Mouse (Mus musculus) neural tube, embryonic 12.5 days (tissue): ENCODE data around the gene Foxp1. TPM values are rescaled to one million over a fixed set of nuclear protein-coding genes. Genes with fewer than 3 reads are reported as not detected.

Experiments used
- ATAC-seq: fragments of 200-750 bp; cut with Nextera tagmentation; 2 replicates; pipeline ENCODE4 v1.8.0; 2017; ENCODE audit warnings: low read depth, mild to moderate bottlenecking, moderate TSS enrichment, moderate library complexity; ENCODE audit not compliant: low FRiP score
- H3K27ac ChIP-seq: fragments of 300-500 bp; sonication (generic); 2 replicates; pipeline ENCODE4 v1.5.1; 2016
- H3K27me3 ChIP-seq: fragments of 300-500 bp; sonication (generic); replicated peaks from 2 replicates; pipeline ENCODE4 v1.6.1; 2016; ENCODE audit warnings: mild to moderate bottlenecking
- H3K36me3 ChIP-seq: fragments of 300-500 bp; sonication (generic); 2 replicates; pipeline ENCODE4 v1.6.1; 2016; ENCODE audit warnings: mild to moderate bottlenecking
- H3K4me1 ChIP-seq: fragments of 300-500 bp; sonication (generic); 2 replicates; pipeline ENCODE4 v1.6.1; 2016
- H3K4me2 ChIP-seq: fragments of 300-500 bp; sonication (generic); replicated peaks from 2 replicates; pipeline ENCODE4 v1.6.1; 2016; ENCODE audit warnings: mild to moderate bottlenecking
- H3K4me3 ChIP-seq: fragments of 300-500 bp; sonication (generic); 2 replicates; pipeline ENCODE4 v1.5.1; 2016
- H3K9ac ChIP-seq: fragments of 300-500 bp; sonication (generic); 2 replicates; pipeline ENCODE4 v1.6.1; 2016; ENCODE audit warnings: mild to moderate bottlenecking
- H3K9me3 ChIP-seq: fragments of 300-500 bp; sonication (generic); 2 replicates; pipeline ENCODE4 v1.6.1; 2016; ENCODE audit warnings: mild to moderate bottlenecking
- WGBS: fragments of 180-500 bp; shearing (Covaris S2); methylation state at CpG from one replicate; pipeline ENCODE4 v1.1.7; 2016; 5-methylcytosine and 5-hydroxymethylcytosine counted together
- polyA plus RNA-seq: library from polyadenylated mRNA; unstranded; fragments of >200 nt; fragmentation: Nextera tagmentation; extraction: Ambion mirVana; gene quantifications from 2 replicates; pipeline ENCODE4 v1.2.1, GENCODE M21; 2016

Foxp1 gene
- polyA plus RNA-seq, 1 experiment from 2014 or later, result 91.8 TPM

- no peak for ATAC-seq
- no peak overlapping the region for H3K4me2 ChIP-seq
- no peaks in the 10 kb centered on the region; the same call in 1 of the 2 replicates for H3K27me3 ChIP-seq
- no peaks in the 10 kb centered on the region for H3K36me3 ChIP-seq
- WGBS, result 66% methylated on average over 7 of the region's 7 CpGs
- H3K4me3 ChIP-seq, result no peak overlapping the region
- peaks cover 8% of the 10 kb centered on the region for H3K4me1 ChIP-seq
- H3K27ac ChIP-seq, result no peak overlapping the region
- no peaks in the 10 kb centered on the region for H3K9me3 ChIP-seq
- no peak overlapping the region for H3K9ac ChIP-seq
Measured at GRCm38 (mm10) chr6:99217155-99217554, 305.4 kb downstream of the Foxp1 start.

- no peak for ATAC-seq
- Histone ChIP-seq H3K36me3 (no peaks in the 10 kb centered on the region), H3K9ac (no peak overlapping the region), H3K27me3 (no peaks in the 10 kb centered on the region), H3K9me3 (no peaks in the 10 kb centered on the region), H3K4me1 (peaks cover 10% of the 10 kb centered on the region), H3K27ac (no peak overlapping the region), H3K4me3 (no peak overlapping the region), H3K4me2 (no peak overlapping the region)
- WGBS, result 91% methylated on average over 4 of the region's 4 CpGs
Measured at GRCm38 (mm10) chr6:99212461-99212860, 310.1 kb downstream of the Foxp1 start.

DNA sequence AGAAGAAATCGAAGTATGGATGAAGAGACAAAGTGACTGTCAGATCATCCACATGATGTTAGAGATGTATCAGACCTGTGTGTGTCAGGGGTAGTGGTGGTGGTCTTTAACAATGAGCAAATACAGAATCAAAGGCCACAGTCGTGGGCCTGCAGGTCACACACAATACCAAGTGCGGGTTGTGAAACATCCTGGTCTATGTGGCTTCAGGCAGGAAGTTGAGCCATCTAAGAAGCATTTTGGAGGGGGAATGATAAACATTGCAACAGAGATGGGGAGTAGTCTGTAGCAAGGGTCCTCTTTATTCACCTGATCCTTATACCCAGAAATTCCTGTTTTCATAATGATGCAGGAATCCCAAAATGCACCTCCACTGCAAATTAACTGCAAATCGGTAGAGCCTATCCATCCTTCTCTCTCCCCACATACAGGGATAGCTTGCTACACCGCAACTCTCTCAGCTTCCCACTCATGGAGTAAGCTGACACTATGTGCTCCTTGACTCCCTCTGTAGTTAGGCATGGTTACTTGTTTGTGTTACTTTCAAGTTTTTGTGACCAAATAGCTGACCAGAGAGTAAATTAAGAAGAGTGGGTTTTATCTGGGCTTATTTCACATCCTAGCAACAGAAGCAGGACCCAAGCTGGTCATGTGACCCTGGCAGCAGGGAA, 310.7 kb downstream of the Foxp1 start:
- H3K4me2 ChIP-seq, result no peak overlapping the region
- H3K27ac ChIP-seq, result no peak overlapping the region
- H3K36me3 ChIP-seq, result no peaks in the 10 kb centered on the region
- WGBS, result 89% methylated on average over 5 of the region's 5 CpGs
- H3K4me3 ChIP-seq, result no peak overlapping the region
- H3K9ac ChIP-seq, result no peak overlapping the region
- ATAC-seq, result no peak
- H3K4me1 ChIP-seq, result peaks cover 9% of the 10 kb centered on the region
- H3K9me3 ChIP-seq, result no peaks in the 10 kb centered on the region
- H3K27me3 ChIP-seq, result no peaks in the 10 kb centered on the region

DNA sequence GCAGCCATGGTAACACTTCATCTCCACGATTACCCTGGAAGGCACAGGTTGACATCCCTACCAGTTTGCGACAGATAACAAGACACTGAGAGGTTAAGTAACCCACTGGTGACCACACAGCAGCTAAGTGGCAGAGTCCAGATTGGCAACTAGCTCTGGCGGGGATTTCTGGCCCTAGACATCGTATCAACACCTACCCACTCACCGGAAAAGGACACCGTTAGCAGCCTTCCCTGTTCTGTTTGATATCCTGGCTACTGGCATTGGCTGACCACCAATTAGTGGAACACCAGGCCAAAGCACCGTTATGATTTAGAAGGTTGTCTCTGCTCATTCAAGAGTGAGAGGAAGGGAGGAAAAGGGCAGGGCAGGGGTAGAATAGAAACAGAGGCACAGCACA, 312.4 kb downstream of the Foxp1 start:
- no peaks in the 10 kb centered on the region for H3K27me3 ChIP-seq
- no peak overlapping the region for H3K9ac ChIP-seq
- H3K9me3 ChIP-seq, result no peaks in the 10 kb centered on the region
- H3K4me2 ChIP-seq, result no peak overlapping the region
- H3K36me3 ChIP-seq, result no peaks in the 10 kb centered on the region
- no peak overlapping the region for H3K4me3 ChIP-seq
- no peak for ATAC-seq
- peaks cover 24% of the 10 kb centered on the region for H3K4me1 ChIP-seq
- 82% methylated on average over 7 of the region's 7 CpGs for WGBS
- no peak overlapping the region for H3K27ac ChIP-seq

- no peak for ATAC-seq
- WGBS, result 26% methylated on average over 6 of the region's 6 CpGs
- Histone ChIP-seq H3K9me3 (no peaks in the 10 kb centered on the region), H3K4me3 (no peak overlapping the region), H3K4me2 (no peak overlapping the region), H3K27me3 (no peaks in the 10 kb centered on the region), H3K27ac (no peak overlapping the region), H3K9ac (no peak overlapping the region), H3K36me3 (no peaks in the 10 kb centered on the region), H3K4me1 (peaks cover 49% of the 10 kb centered on the region)
Measured at GRCm38 (mm10) chr6:99207226-99207885, 315.2 kb downstream of the Foxp1 start.

- no peaks in the 10 kb centered on the region for H3K9me3 ChIP-seq
- no peak overlapping the region for H3K9ac ChIP-seq
- 18% methylated on average over 5 of the region's 5 CpGs for WGBS
- no peaks in the 10 kb centered on the region for H3K27me3 ChIP-seq
- peaks cover 56% of the 10 kb centered on the region for H3K4me1 ChIP-seq
- no peak overlapping the region for H3K4me3 ChIP-seq
- no peaks in the 10 kb centered on the region for H3K36me3 ChIP-seq
- no peak overlapping the region for H3K27ac ChIP-seq
- ATAC-seq, result no peak
- peak overlapping the region; percentile 52; the same call in 1 of the 2 replicates for H3K4me2 ChIP-seq
Measured at GRCm38 (mm10) chr6:99206437-99206870, 316.1 kb downstream of the Foxp1 start.

- no peaks in the 10 kb centered on the region for H3K9me3 ChIP-seq
- H3K9ac ChIP-seq, result no peak overlapping the region
- H3K4me1 ChIP-seq, result peaks cover 63% of the 10 kb centered on the region
- no peaks in the 10 kb centered on the region for H3K27me3 ChIP-seq
- H3K4me2 ChIP-seq, result peak overlapping the region; percentile 52; the same call in 1 of the 2 replicates
- H3K4me3 ChIP-seq, result no peak overlapping the region
- H3K27ac ChIP-seq, result no peak overlapping the region
- 13% methylated on average over 13 of the region's 13 CpGs for WGBS
- ATAC-seq, result peak; percentile 18; the same call in 1 of the 2 replicates
- H3K36me3 ChIP-seq, result no peaks in the 10 kb centered on the region
Measured at GRCm38 (mm10) chr6:99205587-99206436, 316.7 kb downstream of the Foxp1 start.

DNA sequence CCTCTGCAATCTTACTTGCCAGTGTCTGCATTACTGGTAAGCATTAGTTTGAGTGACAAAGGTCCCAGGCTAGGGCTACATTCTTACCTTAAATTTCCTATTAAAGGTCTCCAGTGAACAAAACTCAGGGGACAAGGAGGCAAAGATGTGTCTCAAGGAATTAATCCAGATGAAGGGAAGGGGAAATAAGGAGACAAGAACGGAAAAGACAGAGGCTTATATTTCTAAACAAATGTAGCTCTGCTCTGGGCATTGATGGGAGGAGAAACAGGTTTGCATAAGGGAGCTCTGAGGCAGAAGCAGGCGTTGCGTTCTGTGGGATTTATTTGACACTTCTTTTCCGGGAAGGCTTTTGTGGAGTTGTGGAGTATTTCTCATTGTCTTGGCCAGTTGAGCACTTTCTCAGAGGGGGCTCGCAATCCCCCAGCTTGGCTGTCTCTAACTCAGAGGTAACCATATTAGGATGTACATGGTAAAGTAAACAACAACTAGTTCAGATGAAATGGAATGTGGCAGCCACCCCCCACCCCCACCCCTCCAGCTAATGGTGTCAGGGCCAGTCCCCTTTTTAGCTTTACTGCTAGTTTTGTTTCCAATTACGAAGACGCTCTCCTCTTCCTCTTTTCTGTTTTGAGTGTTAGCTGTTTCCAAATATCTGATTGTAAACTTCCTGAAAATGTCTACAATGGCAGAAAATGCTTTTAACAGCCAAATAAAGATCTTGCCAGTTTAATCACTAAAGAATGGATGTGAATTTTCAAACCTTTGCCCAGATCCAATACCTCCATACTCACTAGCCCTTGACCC, 317.5 kb downstream of the Foxp1 start:
- no peak overlapping the region for H3K27ac ChIP-seq
- 6% methylated on average over 7 of the region's 7 CpGs for WGBS
- no peaks in the 10 kb centered on the region for H3K9me3 ChIP-seq
- no peak for ATAC-seq
- no peaks in the 10 kb centered on the region for H3K27me3 ChIP-seq
- no peaks in the 10 kb centered on the region for H3K36me3 ChIP-seq
- H3K4me2 ChIP-seq, result peak overlapping the region; percentile 52
- no peak overlapping the region for H3K9ac ChIP-seq
- H3K4me3 ChIP-seq, result no peak overlapping the region
- peaks cover 70% of the 10 kb centered on the region for H3K4me1 ChIP-seq

- peaks cover 74% of the 10 kb centered on the region for H3K4me1 ChIP-seq
Measured at GRCm38 (mm10) chr6:99204052-99204779, 318.3 kb downstream of the Foxp1 start.

GRCm38 (mm10) chr6:99203231-99203630, 319.3 kb downstream of the Foxp1 start:
- Histone ChIP-seq H3K9me3 (no peaks in the 10 kb centered on the region), H3K4me1 (peaks cover 74% of the 10 kb centered on the region), H3K4me2 (peak overlapping the region; percentile 41), H3K27ac (no peak overlapping the region), H3K4me3 (no peak overlapping the region), H3K36me3 (no peaks in the 10 kb centered on the region), H3K9ac (no peak overlapping the region), H3K27me3 (no peaks in the 10 kb centered on the region)
- 27% methylated on average over 11 of the region's 11 CpGs for WGBS
- ATAC-seq, result no peak

More at GRCm38 (mm10) chr6:99204052-99204779, 318.3 kb downstream of the Foxp1 start:
- no peak overlapping the region for H3K4me3 ChIP-seq
- H3K36me3 ChIP-seq, result no peaks in the 10 kb centered on the region
- no peak overlapping the region for H3K27ac ChIP-seq
- no peak overlapping the region for H3K9ac ChIP-seq
- H3K9me3 ChIP-seq, result no peaks in the 10 kb centered on the region
- H3K27me3 ChIP-seq, result no peaks in the 10 kb centered on the region
- no peak for ATAC-seq
- WGBS, result 1% methylated on average over 14 of the region's 14 CpGs
- H3K4me2 ChIP-seq, result peak overlapping the region; percentile 52

GRCm38 (mm10) chr6:99202781-99203180, 319.7 kb downstream of the Foxp1 start:
- 63% methylated on average over 4 of the region's 4 CpGs for WGBS
- Histone ChIP-seq H3K4me3 (no peak overlapping the region), H3K4me2 (peak overlapping the region; percentile 41), H3K27me3 (no peaks in the 10 kb centered on the region), H3K36me3 (no peaks in the 10 kb centered on the region), H3K4me1 (peaks cover 74% of the 10 kb centered on the region), H3K9ac (no peak overlapping the region), H3K9me3 (no peaks in the 10 kb centered on the region), H3K27ac (no peak overlapping the region)
- no peak for ATAC-seq
